Mouse (Mus musculus) heart, adult 2 months (tissue): Measurements from ENCODE around the gene Pigq. TPM values are rescaled to one million over a fixed set of nuclear protein-coding genes. Genes with fewer than 3 reads are reported as not detected.
A peak's percentile ranks its signal among the peaks of the same experiment; 100 is the strongest.

Experiments
- DNase-seq, 2 experiments: peaks; one replicate each; pipeline ENCODE4 v3.0.0; 2021
- H3K27ac ChIP-seq: fragments of 200-600 bp; 2 replicates; pipeline ENCODE4 v1.8.1; 2022
- H3K27me3 ChIP-seq: fragments of 200-500 bp; 2 replicates; pipeline ENCODE4 v1.6.1; 2012; ENCODE audit warnings: mild to moderate bottlenecking, low read length, inconsistent platforms, mixed read lengths; ENCODE audit not compliant: control insufficient read depth, insufficient read depth
- H3K36me3 ChIP-seq: fragments of 200-500 bp; 2 replicates; pipeline ENCODE4 v1.6.1; 2012; ENCODE audit warnings: low read length, inconsistent platforms; ENCODE audit not compliant: control insufficient read depth, insufficient read depth
- H3K4me1 ChIP-seq: fragments of 200-500 bp; 2 replicates; pipeline ENCODE4 v1.6.1; 2011; ENCODE audit warnings: low read length; ENCODE audit not compliant: control insufficient read depth, insufficient read depth
- H3K4me3 ChIP-seq: fragments of 200-600 bp; 2 replicates; pipeline ENCODE4 v1.8.1; 2022
- H3K79me2 ChIP-seq: fragments of 200-500 bp; replicated peaks from 2 replicates; pipeline ENCODE4 v1.6.1; 2012; ENCODE audit warnings: mild to moderate bottlenecking, inconsistent platforms, low read length, moderate library complexity, mixed read lengths; ENCODE audit not compliant: control insufficient read depth, insufficient read depth
- H3K9ac ChIP-seq: fragments of 200-500 bp; 2 replicates; pipeline ENCODE4 v1.6.1; 2012; ENCODE audit warnings: low read depth, mild to moderate bottlenecking, control low read depth, inconsistent platforms, low read length, mixed read lengths
- CTCF ChIP-seq: fragments of 200-600 bp; IDR thresholded peaks from 2 replicates; pipeline ENCODE4 v1.8.1; 2022; ENCODE audit warnings: antibody characterized with exemption, mild to moderate bottlenecking, moderate library complexity
- EP300 ChIP-seq: fragments of 200-500 bp; IDR thresholded peaks from 2 replicates; pipeline ENCODE4 v1.6.1; 2011; ENCODE audit warnings: low read depth, low read length, control low read depth; ENCODE audit not compliant: insufficient read depth
- POLR2A ChIP-seq: fragments of 200-500 bp; IDR thresholded peaks from 2 replicates; pipeline ENCODE4 v1.6.1; 2011; ENCODE audit warnings: mild to moderate bottlenecking, low read depth, low read length, control low read depth; ENCODE audit not compliant: insufficient read depth
- WGBS: fragments of 180-500 bp; shearing (Covaris S2); methylation state at CpG from one replicate; pipeline ENCODE4 v1.1.7; 2018; 5-methylcytosine and 5-hydroxymethylcytosine counted together
- intact Hi-C: fragments of 180-260 bp; cut with DNase I; formaldehyde crosslinking; loops from one replicate; pipeline ENCODE4 v1.15.1; 2025
- polyA plus RNA-seq: library from polyadenylated mRNA; depleted of rRNA; stranded (reverse); fragments of >200 nt; gene quantifications from 2 replicates; pipeline ENCODE4 v1.2.3, GENCODE M21; 2012
- total RNA-seq, 2 experiments: library from RNA; stranded (reverse); gene quantifications; 2 replicates each; pipeline ENCODE4 v1.2.3; 2021

The Pigq gene
- total and polyA plus RNA-seq, 3 experiments = 40.8 to 74.7 (median 48.7) TPM

DNA sequence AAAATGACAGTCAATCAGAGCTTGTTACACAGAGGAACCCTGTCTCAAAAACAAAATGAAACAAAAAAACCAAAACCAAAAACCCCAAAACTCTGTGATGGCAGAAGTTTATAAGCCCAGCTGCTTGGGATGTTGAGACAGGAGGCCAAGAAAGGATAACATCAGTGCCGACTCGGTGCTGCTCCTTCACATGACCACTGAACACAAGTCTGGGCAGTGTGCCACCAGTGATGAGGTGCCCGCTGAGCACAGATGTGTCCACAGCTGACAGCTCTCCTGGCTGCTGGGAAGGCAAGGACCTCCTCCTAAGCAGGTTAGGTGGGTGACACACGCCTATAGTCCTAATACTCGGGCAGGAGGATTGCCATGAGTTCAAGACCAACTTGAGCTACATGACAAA, 22.6 kb downstream of the Pigq start:
- H3K9ac ChIP-seq = no peak overlapping the region
- no peak overlapping the region for H3K4me3 ChIP-seq
- TF ChIP-seq POLR2A (no peak), EP300 (no peak), CTCF (no peak)
- no peaks in the 10 kb centered on the region for H3K36me3 ChIP-seq
- no peak overlapping the region for H3K27ac ChIP-seq
- peaks cover 10% of the 10 kb centered on the region for H3K79me2 ChIP-seq
- 58% methylated on average over 5 of the region's 5 CpGs for WGBS
- DNase-seq = peak in 1 of 2 experiments; percentile 28
- H3K27me3 ChIP-seq = no peaks in the 10 kb centered on the region
- H3K4me1 ChIP-seq = peaks cover 8% of the 10 kb centered on the region
- intact Hi-C loops = no loop called here

DNA sequence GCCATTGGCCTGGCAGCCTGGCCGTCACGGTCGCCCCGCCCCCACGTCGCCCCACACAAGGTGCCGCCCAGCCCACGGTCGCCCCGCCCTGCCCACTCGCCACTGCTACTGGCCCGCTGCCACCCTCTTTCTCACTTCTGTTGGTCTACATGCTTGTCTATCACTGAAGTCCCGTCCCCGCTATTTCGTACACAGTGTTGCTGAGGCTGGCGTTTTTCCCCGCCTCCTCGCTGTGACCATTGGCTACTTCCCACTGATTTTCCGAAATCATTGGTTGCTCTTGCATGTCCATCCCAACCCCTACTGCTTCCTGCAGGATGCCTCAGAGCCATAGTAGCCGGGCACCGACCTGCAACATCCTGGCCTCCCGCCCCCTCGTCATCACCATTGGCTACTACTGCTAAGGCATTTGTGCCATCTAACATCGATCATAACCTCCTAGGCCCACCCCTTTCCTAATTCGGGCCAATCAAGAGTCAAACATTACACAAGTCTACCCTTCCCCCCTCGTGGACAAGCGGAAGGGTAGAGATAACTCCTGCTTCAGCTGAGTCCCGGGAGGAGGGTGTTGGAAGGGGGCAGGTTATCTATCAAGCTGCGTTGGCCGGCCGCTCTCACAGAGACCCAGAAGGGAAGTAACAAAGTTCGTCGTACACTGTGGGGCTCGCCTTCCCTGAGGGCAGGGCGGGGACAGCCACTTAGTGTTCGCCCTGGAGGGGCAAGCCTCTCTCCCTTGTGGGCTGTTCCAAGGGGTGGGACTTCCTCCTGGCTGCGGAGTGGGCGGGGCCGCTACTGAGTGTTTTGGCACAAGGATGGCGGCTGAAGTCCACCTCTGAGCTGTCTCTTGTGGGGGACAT, 24.7 kb downstream of the Pigq start:
- peak overlapping the region; percentile 98 for H3K27ac ChIP-seq
- 1% methylated on average over 40 of the region's 40 CpGs for WGBS
- DNase-seq = peak; percentile 100
- H3K36me3 ChIP-seq = no peaks in the 10 kb centered on the region
- H3K79me2 ChIP-seq = peaks cover 10% of the 10 kb centered on the region
- H3K9ac ChIP-seq = peak overlapping the region; percentile 69
- TF ChIP-seq EP300 (peak; percentile 42; the same call in 1 of the 2 replicates), CTCF (no peak), POLR2A (peak; percentile 85)
- peaks cover 8% of the 10 kb centered on the region for H3K4me1 ChIP-seq
- peak overlapping the region; percentile 72 for H3K4me3 ChIP-seq
- intact Hi-C loops = loop anchor here (2.0 kb wide), 2 partner anchors 21 to 25 kb away; no protein-coding TSS in a partner anchor
- no peaks in the 10 kb centered on the region for H3K27me3 ChIP-seq

DNA sequence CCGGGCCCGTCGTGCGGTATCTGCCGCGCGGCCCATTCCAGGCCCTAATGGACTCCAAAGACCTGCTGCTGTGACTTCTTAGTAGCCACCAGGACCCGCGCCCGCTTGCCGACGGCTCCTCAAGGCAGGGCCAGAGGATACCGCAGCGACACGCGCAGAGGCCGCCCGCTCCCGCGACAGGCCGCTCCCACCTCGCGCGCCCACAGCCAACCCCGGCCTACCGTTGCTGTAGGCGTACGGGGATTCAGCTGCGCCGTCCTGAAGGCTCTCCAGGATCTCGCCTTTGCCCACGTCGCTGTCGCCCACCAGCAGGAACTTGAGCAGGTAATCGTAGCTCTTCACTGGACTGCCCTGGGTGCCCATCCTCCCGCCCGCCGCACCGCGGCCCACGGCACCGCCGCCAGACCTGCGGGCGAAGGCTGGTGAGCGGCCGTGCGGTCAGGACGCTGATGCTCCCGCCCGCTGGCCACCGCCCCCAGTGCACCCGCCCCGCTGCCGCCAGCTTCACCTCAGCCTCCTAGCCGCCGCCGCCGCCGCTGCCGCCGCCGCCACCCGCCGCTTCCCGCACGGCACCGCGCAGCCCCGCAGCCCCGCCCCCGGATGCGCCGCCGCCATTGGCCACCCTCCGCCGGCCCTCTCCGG, 25.5 kb downstream of the Pigq start, which contains the start of gene Rab40c:
Gene Rab40c, minus strand, starts transcription at position 584 of the 642 bp plus-strand sequence.
- intact Hi-C loops = loop anchor here (2.0 kb wide), 1 partner anchor 24 kb away; no protein-coding TSS in a partner anchor
- under 1% methylated on average over 76 of the region's 78 CpGs for WGBS
- no peak for DNase-seq

DNA sequence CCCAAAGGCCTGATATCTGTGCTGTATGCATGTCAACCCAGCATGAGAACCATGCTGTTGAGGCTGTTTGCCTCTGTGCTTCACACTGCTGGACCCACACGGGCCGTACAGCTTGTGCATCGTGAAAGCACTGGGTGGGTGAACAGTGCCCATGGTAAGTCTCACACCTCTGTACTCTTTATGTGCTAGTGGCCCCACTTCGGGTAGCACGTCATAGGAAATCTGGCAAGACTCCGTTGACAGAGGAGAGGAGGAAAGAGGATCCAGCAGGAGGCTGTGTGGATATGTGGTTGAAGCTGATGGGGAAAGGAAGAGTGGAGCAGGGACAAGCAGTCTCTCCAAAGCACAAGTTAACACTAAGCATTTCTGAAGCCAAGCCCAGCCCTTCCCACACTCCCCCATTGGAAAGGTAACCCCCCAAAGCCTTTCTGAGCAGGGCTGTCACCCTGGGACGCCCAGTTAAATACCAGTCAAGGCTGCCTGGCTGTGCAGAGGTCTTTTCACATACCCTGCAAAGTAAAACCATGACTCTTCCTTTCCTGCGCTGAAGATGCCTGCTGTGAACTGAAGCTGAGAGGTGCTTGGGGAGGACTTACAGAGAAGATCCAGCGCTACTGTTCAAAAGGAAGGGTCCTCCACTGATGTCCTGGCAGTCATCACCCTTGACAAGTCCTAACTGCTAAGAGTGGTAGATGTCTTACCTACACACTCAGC, 26.5 kb downstream of the Pigq start:
- peaks cover 10% of the 10 kb centered on the region for H3K79me2 ChIP-seq
- TF ChIP-seq EP300 = no peak
- no peak for TF ChIP-seq CTCF
- no peak for TF ChIP-seq POLR2A
- intact Hi-C loops = loop anchor here (2.0 kb wide), 1 partner anchor 23 kb away; no protein-coding TSS in a partner anchor
- no peaks in the 10 kb centered on the region for H3K27me3 ChIP-seq
- H3K4me1 ChIP-seq = peaks cover 19% of the 10 kb centered on the region
- H3K9ac ChIP-seq = peak overlapping the region; percentile 91
- no peak overlapping the region for H3K27ac ChIP-seq
- DNase-seq = no peak
- H3K36me3 ChIP-seq = no peaks in the 10 kb centered on the region
- peak overlapping the region; percentile 68 for H3K4me3 ChIP-seq
- 68% methylated on average over 9 of the region's 9 CpGs for WGBS

More for the DNA sequence above, 25.5 kb downstream of the Pigq start, which contains the start of gene Rab40c:
- peaks cover 10% of the 10 kb centered on the region for H3K79me2 ChIP-seq
- peak within 1 kb of the TSS; percentile 91 for H3K9ac ChIP-seq
- H3K4me1 ChIP-seq = peaks cover 14% of the 10 kb centered on the region
- no peak for TF ChIP-seq CTCF
- no peak for TF ChIP-seq EP300
- no peak for TF ChIP-seq POLR2A
- H3K27ac ChIP-seq = peak within 1 kb of the TSS; percentile 98
- no peaks in the 10 kb centered on the region for H3K27me3 ChIP-seq
- no peaks in the 10 kb centered on the region for H3K36me3 ChIP-seq
- peak within 1 kb of the TSS; percentile 72 for H3K4me3 ChIP-seq

DNA sequence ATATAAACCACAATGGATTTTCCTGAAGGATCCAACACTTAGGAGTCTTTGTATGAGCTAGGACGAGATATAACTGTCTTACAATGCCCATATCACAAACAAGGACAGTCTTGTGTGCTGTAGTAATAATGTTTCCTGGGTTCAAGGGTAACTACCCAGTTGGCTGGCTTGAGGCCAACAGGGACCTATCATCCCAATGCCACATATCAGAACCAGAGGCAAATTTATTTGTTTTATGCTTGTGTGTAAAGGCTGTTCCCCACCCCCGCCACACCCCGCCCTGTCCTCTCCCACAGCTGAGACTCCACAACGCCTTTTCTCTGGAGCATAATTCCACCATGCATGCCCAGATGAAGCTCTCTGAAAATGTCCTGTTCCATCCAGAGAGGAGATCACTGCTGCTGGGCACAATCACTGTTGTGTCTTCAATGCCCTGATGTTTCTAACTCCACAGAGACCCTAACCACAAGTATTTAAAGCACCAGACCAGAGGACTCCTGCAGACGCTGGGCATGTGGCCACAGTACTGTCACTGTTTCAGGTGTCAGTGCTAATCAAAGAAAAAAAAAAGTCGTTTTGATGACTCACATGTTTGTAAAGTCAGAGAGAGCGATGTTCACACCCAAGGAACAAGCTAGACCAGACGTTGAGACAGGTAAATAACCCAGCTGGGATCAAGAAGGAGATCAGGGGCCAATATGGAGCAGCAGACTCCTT, 27.6 kb downstream of the Pigq start:
- H3K27me3 ChIP-seq = no peaks in the 10 kb centered on the region
- no peak for TF ChIP-seq POLR2A
- no peak for TF ChIP-seq EP300
- no peak for TF ChIP-seq CTCF
- WGBS = 62% methylated on average over 8 of the region's 8 CpGs
- no peak overlapping the region for H3K9ac ChIP-seq
- no peak overlapping the region for H3K4me3 ChIP-seq
- H3K79me2 ChIP-seq = peaks cover 10% of the 10 kb centered on the region
- intact Hi-C loops = no loop called here
- no peak overlapping the region for H3K27ac ChIP-seq
- peaks cover 24% of the 10 kb centered on the region for H3K4me1 ChIP-seq
- no peak for DNase-seq
- H3K36me3 ChIP-seq = no peaks in the 10 kb centered on the region; the same call in 1 of the 2 replicates
